Mouse (Mus musculus) retina, embryonic 14.5 days (tissue): Measurements from ENCODE around the gene F2rl1.
"Not testable (repeated sequence)": the region's sequence is repeated elsewhere in the genome, so short reads cannot be mapped to it uniquely, and the experiment has no call there.

Experiments used
- DNase-seq: peaks from one replicate; pipeline ENCODE4 v3.0.0-alpha.2; 2015; ENCODE audit warnings: low spot score

F2rl1 gene

DNA sequence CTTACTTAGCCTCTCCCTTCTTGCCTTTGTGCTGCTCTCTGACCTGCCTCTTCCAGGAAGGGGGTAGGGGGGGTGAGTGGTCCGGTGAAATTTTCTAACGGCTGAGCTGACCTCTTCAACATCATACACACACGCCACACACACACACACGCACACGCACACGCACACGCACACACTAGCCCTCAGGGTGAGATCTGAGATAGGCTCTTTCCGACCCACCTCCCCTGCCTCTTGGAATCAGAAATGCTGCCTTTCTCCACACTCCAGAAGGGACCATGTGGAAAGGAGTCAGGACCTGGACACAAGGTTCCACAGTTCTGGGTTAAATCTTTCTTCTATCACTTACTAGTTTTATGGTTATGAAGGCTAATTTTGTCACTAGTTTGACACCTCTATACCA, 8.6 kb upstream of the F2rl1 start:
- DNase-seq: no peak

DNA sequence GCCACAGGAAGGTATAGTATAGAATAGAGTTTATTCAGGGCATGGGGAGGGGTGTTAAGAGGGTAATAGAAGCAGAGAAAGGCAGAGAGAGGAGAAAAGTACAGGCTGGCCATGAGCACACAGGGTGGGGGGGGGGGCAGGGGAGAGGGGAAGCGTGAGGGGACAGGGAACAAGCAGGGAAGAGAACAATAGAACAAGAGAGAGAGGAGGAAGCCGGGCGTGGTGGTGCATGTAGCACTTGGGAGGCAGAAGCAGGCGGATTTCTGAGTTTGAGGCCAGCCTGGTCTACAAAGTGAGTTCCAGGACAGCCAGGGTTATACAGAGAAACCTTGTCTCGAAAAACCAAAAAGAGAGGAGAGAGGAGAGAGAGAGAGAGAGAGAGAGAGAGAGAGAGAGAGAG, 8.1 kb upstream of the F2rl1 start:
- DNase-seq: not testable (repeated sequence)

DNA sequence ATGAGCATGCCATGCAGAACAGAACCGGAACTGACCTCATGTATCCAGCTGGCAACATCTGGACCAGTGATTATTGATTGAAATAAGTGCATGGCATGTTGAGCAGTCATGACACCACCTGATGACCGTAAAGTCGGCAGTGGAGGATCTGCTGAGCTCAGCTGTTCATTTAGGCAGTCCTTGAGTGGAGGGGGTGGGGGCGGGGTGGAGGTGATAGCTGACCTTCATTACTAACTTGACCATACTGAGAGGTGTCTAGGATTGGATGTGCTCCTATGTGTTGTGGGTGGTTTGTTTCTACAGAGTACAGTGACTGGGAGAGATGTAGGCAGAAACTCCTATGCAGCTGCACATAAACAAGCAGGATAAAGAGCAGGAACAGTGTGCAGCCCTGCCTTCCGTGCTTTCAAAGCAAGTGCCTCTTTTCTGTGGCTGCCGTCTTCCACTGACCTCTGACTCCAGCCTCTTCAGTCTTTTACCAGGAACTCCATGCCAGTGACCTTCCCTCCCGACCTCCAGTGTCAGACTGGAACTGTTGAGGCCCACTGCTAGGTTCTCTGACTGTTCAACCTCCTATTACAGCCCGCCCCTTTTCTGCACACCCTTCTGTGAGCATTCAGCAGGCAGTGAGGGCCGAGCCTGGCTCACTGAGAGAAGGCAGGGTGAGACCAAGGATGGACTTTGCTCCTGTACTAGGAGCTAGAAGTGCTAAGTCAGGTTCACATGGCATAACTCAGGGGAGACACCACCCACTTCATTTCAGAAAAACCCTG, 6.4 kb upstream of the F2rl1 start:
- no peak for DNase-seq

DNA sequence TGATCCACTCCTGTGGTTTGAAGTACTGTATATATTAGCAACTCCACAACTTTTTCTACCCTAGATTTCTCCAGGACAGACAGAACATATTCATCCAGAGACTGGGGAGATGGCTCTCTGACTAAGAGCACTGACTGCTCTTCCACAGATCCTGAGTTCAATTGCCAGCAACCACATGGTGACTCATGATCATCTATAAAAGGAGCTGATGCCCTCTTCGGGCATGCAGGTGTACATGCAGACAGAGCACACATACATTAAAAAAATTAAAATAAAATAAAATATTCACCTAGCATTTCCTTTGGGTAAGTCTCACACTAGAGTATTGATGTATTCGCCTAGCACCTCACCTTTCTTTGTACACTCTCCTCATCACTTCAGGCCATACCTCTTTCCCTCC, 4.2 kb upstream of the F2rl1 start:
- DNase-seq: no peak

DNA sequence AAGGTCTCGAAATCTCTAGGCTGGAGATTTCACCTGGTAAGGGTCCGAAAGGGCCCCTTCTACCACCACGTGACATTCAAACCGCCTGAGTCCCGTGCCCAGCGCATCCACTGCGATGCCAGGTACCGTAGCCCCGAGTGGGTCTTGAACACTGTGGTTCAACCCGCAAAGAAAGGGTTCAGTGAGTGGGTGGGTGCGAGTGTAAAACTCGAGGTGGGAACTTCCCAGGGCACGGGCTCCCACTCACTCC, 678 bp downstream of the F2rl1 start:
- no peak for DNase-seq

DNA sequence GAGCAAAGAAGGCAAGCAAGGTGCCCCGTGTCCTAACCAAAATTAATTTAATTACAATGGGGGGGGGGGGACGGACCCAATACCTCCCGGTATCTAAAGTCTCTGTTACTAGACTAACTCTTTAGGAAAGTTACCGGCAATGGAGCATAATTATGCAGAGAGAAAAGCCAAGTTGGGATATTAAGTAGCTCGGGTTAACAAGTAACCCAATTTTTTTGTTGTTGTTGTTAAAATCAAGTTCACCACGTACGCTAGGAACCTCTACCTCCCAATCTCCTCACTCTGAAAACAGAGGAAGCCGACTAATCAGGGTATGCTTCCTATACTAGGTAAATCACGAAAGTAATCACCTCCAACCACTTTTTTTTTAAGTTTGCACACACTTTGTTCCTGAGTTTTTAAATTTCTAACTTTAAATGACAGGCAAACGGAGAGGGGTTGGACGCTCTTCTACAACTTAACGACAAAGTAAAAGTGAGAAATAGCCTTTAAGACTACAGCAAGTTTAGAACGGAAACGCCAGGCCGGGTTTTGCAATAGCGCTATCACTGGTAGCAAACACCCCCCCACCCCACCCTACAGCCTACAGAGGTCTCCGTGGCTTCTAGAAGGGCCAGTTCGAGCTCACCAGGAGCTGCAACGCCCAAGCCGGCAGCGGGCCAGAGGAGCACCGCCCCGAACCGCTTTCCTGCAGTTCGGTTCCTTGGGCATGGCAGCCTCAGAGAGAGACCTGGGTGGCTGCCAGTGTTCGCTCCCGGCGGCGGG, 1.2 kb downstream of the F2rl1 start:
- DNase-seq: no peak

DNA sequence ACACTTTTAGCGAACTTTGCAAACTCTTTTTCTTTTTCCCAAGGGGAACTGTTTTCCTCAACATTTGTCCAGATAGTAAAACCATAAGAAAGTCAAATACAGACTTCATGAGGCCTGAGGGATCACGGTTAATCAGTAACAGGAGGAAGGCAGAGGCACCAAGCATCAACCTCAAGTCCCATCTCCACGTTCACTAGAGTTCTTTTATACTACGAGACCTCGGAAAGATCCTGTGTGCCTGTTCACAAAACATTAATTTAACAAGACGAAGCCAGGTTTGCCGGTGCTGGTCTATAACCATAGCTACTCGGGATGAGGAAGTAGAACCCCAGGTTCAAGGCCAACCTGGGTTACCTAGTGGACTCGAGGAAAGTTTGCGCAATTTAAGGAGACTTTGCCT, 2.9 kb downstream of the F2rl1 start:
- no peak for DNase-seq

DNA sequence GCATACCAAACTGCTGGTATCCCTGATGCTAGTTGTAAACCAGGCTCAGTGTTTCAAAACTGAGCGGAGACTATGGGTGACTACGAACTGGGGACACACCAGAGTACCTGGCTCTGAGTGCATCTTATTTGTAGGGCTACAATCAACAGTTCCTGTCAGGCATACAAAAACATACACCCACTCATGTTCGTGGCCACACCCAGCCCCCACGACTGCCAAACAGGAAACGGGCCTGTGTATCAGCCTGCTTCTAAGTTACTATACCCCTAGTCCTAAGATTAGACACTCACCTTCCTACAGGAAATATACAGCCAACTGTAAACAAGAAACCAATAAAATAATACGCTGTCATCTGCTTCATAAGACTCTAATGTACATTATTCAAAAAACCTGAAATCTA, 4.0 kb downstream of the F2rl1 start:
- no peak for DNase-seq

DNA sequence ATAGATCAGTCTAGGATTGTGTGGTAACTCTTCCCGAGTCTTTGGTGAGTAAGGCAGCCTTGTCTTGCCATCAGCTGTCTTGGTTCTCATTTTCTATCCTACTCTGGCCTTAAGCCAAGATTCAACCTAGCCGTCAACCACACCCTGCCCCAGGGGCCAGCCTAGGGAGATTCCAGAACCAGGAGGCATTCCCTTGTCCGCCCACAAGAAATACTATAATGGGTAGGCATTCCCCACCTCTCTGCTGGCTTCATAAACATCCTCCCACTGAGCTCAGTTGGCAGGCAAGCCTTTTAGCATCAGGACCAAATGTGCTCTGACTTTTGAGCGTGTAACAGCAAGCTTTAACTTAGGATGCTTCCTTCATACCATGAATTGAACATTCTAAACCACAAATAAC, 10.3 kb downstream of the F2rl1 start:
- no peak for DNase-seq

DNA sequence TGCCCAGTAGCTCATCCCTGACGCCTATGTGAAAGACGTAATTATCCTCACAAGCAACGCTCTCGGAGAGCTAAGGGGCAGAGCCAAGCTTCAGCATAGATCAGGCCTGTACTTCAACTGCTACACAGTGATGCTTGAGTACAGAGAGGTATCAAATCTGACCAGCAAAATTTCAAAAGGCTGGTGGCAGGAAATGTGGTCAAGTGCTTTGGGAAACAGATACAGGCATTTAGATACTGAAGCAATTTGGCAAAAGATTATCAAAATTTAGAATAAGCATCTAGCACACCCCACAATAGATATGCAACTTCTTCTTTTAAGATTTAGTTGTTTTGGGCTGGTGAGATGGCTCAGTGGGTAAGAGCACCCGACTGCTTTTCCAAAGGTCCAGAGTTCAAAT, 15.0 kb downstream of the F2rl1 start:
- DNase-seq: no peak

DNA sequence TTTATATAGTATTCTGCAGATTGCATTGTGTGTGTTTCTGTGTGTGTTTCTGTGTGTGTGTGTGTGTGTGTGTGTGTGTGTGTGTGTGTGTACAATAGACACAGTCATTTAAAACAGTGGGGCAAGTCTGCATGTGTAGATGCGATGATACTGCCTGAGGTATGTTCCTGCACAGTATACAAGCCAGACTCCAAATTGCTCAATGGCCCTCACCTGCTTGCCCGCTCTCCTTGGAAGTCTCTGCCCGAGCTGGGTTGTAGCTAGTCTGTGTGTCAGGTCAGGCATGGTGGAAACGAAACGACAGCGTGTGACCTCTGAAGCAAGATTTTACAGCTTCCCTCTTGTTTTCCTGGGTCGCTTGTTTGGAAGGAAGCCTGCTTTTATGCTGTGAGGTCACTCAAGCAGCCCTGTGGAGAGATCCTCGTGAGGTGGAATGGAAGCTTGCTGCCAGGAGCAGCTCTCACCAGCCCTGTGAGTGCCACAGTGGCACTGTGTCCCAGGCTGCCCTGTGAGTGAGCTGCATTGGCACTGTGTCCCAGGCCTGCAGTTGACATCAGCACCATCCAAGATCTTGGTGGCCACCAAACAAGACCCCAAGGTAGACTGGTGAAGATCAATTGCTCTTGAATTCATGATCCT, 21.6 kb downstream of the F2rl1 start:
- DNase-seq: no peak

DNA sequence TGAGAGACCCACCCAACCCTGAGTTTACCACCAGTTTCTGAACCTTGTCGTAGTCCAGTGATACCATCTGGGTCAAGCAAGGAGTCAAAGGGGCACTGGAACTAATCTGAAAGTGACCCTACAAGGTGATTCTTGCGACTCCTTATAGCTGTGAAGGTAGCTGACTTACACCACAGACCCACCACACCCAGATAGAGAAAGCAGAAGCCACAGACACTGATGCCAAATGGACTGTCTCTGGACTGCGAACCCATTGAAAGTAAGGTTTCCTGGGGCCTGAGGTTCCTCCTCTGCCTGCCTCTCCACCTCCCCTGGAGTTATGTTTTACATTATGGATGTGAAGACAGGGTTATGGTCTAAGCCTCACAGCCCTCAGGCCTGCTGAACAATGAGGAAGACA, 28.4 kb downstream of the F2rl1 start:
- DNase-seq: no peak

DNA sequence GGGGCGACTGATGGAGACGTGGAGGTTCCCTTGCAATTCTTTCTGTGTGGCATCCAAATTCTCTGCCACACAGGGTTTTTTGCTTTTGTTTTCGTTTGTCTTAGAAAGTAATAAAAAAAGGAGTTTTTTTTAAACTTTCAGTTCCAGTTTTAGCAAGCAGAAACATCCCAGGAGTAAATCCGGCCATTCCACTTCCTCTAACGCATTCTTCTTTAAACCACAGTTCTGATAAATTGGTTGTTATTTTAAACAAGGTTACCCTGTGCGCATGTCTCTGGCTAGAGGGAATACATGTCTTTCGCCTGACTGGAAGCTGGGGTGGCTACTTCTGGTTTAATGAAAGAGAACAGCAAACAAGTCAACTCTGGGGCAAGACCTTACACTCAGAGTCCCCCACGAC, 30.2 kb downstream of the F2rl1 start:
- no peak for DNase-seq

DNA sequence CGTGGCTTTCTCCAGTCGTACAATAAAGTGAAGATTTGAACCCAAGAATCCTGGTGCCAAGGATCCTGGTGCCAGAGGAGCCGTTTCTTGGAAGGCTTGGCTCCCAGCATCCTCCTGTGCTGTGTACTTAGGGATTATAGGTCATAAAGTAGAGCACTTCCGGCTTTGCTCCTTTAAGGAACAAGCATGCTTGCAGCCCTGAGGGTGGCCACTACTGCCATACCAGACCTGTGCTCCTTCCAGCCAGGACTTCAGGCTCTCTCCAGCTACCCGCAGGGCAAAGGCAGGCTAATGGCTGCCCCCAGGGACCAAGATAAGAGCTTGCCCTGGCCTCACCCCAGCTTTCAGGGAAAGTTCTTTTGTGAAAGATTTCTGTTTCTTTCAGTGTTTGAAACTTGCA, 31.7 kb downstream of the F2rl1 start:
- no peak for DNase-seq

DNA sequence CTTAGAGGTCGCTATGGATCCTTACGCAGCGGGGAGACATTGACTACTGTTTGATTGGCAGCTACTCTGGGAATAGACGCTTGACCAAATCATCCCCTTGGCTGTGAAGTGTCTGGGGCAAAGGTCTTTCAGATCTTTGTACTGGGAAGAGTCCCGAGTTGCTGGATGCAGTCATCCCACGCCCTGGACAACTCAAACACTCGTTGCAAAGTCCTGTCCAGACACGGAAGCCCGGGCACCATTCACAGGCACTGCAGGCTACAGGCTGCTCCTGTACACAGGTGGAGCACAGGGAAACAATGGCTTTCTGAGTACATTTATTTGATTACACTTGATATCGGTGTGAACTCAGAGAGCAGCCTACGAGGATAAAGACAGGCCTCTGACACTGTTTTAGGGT, 33.7 kb downstream of the F2rl1 start:
- DNase-seq: no peak

DNA sequence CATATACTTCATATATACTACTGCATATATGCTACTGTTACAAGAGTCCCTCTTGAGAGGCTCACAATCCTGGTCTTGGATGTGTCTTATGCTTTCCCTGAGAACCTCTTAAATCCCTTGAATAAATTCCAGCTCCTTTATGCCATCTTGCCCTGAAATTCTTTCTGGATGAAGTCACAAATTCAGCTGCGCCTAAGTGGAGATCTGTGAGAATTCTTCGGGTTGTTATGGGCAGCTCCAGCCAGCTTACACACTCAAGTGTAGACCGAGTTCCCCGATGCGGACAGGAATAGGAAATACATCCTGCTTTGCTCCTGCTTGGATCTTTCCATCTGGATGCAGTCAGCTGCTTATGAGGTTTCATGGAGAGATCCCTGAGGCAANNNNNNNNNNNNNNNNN, 40.4 kb downstream of the F2rl1 start:
- DNase-seq: no peak

DNA sequence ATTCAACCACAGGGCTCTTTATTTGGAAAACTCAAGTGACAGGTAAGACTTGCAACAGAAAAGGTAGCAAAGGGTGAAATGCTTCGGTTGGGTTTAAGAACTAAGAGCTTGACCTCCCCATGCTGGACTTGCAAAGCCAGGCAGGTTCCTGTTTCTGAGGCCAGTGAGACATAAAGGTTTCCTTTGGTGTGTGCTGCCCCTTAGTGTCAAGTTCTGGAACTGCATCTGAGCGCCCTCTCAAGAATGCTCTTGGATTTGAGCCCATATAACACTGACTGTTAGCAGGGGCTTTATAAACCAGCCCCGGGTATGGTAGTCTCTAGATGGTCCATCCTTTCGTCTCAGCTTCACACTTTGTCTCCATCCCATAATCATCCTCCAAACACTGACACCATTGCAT, 43.6 kb downstream of the F2rl1 start:
- peak; percentile 92 for DNase-seq

DNA sequence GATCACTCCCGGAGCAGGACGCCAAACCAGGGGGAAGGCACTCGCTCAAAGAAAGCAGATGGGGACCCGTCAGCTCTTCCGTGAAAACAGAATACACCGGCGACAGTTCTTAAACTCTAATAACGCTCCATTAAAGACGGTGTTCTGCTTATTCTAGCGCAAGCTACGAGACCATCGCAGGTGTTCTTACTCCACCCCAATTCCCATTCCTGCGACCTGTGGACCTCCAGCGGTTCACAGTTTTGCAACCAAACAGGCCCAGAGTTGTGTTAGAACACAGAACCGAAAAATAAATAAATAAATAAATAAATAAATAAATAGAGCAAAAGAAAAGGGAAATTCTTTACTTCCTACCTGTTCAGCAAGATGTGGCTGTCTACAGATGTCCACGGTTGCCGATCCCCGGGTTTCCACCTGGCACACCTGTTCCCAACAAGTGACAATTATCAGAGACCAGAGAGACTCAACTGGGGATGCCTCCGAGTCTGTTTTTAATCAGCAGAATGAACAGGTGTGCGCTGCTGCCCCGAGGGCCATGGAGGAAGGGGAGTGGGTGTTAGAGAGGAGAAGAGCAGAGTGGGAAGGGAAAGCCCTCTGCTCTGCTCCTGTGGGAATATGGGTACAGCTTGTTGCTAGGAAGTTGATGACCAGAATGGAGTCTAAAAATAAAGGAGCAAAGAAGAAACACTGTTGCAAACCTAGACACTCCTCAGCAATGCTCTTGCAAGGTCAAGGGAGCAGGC, 46.2 kb downstream of the F2rl1 start, which contains the start of gene S100z:
S100z (minus strand) TSS at position 51 of the 743 bp plus-strand sequence.
- no peak for DNase-seq

DNA sequence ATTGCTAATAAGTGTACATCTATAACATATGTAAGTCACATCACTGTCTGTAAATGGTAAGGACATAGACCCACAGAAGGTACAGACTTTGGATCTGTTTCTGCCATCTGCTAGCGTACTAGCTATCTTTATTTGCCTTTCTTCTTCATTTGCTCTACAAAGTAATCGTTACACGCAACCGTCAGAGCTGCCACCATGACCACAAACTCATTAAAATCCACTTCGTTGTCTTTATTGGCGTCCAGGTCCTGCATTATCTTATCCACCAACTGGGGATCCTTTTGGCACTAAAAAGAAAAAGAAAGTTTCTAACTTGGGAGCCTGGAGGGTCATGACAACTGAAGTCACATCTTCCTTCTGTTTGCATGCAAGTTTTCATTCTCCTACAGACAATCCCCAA, 47.9 kb downstream of the F2rl1 start:
- DNase-seq: no peak

DNA sequence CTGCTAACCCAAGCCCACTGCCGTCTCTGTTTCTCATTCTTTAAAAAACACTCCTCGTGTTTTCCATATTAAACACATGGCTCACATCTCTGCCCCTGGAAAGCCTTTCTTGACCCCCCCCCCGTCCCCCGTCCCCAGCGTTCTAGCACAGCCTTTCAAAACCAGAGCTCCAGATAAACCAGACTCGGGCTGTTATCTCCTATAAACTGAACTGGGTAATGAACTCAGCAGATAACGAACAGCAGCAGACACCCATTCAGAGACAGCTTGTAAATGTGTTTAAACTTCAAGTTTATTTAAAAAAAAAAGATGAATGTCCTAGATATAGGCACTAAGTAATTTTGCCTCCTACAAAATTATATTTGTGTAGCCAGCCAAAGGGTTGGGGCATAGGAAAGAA, 49.9 kb downstream of the F2rl1 start:
- DNase-seq: no peak

DNA sequence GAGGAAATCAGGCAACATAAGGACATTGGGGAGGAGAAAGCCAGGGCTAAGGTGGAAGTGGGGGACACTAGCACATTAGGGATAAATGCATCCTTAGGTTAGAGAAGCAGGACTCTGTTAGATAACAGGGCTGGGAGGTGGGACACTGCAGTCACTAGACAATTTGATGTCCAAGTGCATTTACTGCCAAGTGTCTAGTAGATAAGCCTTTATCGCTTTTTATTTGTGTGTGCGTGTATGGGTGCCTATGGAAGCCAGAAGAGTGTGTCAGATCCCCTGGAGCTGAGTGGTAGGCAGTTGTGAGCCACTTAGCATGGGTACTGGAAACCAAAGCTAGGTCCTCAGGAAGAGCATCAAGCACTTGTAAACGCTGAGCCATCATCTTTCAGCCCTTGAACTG, 50.7 kb downstream of the F2rl1 start:
- no peak for DNase-seq

DNA sequence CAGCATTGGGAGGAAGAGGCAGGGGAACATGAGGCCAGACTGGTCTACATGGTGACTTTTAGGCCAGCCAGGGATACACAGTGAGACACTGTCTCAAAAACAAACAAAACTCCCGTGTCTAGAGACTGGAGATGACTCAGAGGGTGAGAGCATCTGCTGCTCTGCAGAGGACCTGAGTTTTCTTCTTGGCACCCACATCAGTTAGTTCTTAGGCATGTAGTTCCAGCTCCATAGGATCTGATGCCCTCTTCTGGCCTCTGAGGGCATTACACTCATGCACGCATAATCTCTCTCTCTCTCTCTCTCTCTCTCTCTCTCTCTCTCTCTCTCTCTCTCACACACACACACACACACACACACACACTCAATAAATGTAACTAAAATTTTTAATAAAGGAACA, 54.1 kb downstream of the F2rl1 start:
- peak; percentile 35 for DNase-seq
